Mouse (Mus musculus): ENCODE data around the gene Uqcrq. TPM values are rescaled to one million over a fixed set of nuclear protein-coding genes. Genes with fewer than 3 reads are reported as not detected.
A peak's percentile ranks its signal among the peaks of the same experiment; 100 is the strongest.

Uqcrq gene
- total RNA-seq (2021), result 100 to 1,000 TPM; 694 to 764 TPM
- long read RNA-seq, experiment 1, transcript Uqcrq-203 (3 exons, 405 nt), result minor isoform, 21 of 425 reads
- long read RNA-seq, experiment 1, transcript Uqcrq-201 (2 exons, 1,521 nt), result major isoform, 302 of 425 reads
- long read RNA-seq, experiment 1, transcript Uqcrq-204 (2 exons, 375 nt), result minor isoform, 5 of 425 reads
- long read RNA-seq, experiment 1, partial matches to known transcripts, result 93 of 425 reads
- long read RNA-seq, experiment 1, other reads (novel, unspliced or antisense), result 4 of 425 reads
- long read RNA-seq, experiment 2, transcript Uqcrq-201 (2 exons, 1,521 nt), result major isoform, 283 of 474 reads
- long read RNA-seq, experiment 2, transcript Uqcrq-204 (2 exons, 375 nt), result minor isoform, 7 of 474 reads
- long read RNA-seq, experiment 2, transcript Uqcrq-203 (3 exons, 405 nt), result minor isoform, 24 of 474 reads
- long read RNA-seq, experiment 2, partial matches to known transcripts, result 159 of 474 reads
- long read RNA-seq, experiment 2, other reads (novel, unspliced or antisense), result 1 of 474 reads

GRCm38 (mm10) chr11:53430670-53431346 lies at the start of gene Uqcrq, which contains the start of gene Gdf9:
Gene Uqcrq, minus strand, starts transcription at chr11:53430831.
Gene Gdf9, plus strand, starts transcription at chr11:53431023.
- peak; percentile 76 to 94 for DNase-seq (ENCODE audit: low spot score in 2 of 2)

GRCm38 (mm10) chr11:53479783-53480301 lies 49.2 kb upstream of the Uqcrq start, which contains the start of the genes Gm9945 and Sowaha:
Gene Gm9945, plus strand, starts transcription at chr11:53480166.
Gene Sowaha, minus strand, starts transcription at chr11:53480274.
- peak in 1 of 2 experiments; percentile 12 for DNase-seq (ENCODE audit: low spot score in 2 of 2)

- peak in 1 of 2 experiments; percentile 26 for DNase-seq (ENCODE audit: low spot score in 2 of 2)
Observed at GRCm38 (mm10) chr11:53479171-53479782, 48.6 kb upstream of the Uqcrq start.

GRCm38 (mm10) chr11:53478383-53479170 lies 47.9 kb upstream of the Uqcrq start:
- DNase-seq (ENCODE audit: low spot score in 2 of 2), result peak in 1 of 2 experiments; percentile 21

- DNase-seq (ENCODE audit: low spot score in 2 of 2), result no peak
Observed at GRCm38 (mm10) chr11:53477833-53478232, 47.2 kb upstream of the Uqcrq start.

- DNase-seq (ENCODE audit: low spot score in 2 of 2), result no peak
Observed at GRCm38 (mm10) chr11:53475620-53476019, 45.0 kb upstream of the Uqcrq start.

GRCm38 (mm10) chr11:53472709-53473108 lies 42.1 kb upstream of the Uqcrq start:
- DNase-seq (ENCODE audit: low spot score in 2 of 2), result no peak

- peak; percentile 80 to 93 for DNase-seq (ENCODE audit: low spot score in 2 of 2)
Observed at GRCm38 (mm10) chr11:53469968-53470695, 39.5 kb upstream of the Uqcrq start, which contains the start of gene Gm9837. Gene Gm9837, minus strand, starts transcription at chr11:53470479.

GRCm38 (mm10) chr11:53469294-53469967 lies 38.8 kb upstream of the Uqcrq start:
- DNase-seq (ENCODE audit: low spot score in 2 of 2), result no peak

- DNase-seq (ENCODE audit: low spot score in 2 of 2), result peak; percentile 69 to 86
Observed at GRCm38 (mm10) chr11:53466231-53466971, 35.8 kb upstream of the Uqcrq start.

GRCm38 (mm10) chr11:53463551-53464424 lies 33.2 kb upstream of the Uqcrq start:
- peak in 1 of 2 experiments; percentile 31 for DNase-seq (ENCODE audit: low spot score in 2 of 2)

GRCm38 (mm10) chr11:53461727-53462126 lies 31.1 kb upstream of the Uqcrq start:
- no peak for DNase-seq (ENCODE audit: low spot score in 2 of 2)

- no peak for DNase-seq (ENCODE audit: low spot score in 2 of 2)
Observed at GRCm38 (mm10) chr11:53460192-53460591, 29.6 kb upstream of the Uqcrq start.

- DNase-seq (ENCODE audit: low spot score in 2 of 2), result no peak
Observed at GRCm38 (mm10) chr11:53458996-53459395, 28.4 kb upstream of the Uqcrq start.

GRCm38 (mm10) chr11:53457372-53457954 lies 26.8 kb upstream of the Uqcrq start:
- no peak for DNase-seq (ENCODE audit: low spot score in 2 of 2)

- peak in 1 of 2 experiments; percentile 45 for DNase-seq (ENCODE audit: low spot score in 2 of 2)
Observed at GRCm38 (mm10) chr11:53456474-53457371, 26.1 kb upstream of the Uqcrq start, which contains the start of the genes Gm10447 and Shroom1. Gene Gm10447, minus strand, starts transcription at chr11:53457110. Gene Shroom1, plus strand, starts transcription at chr11:53457205.
